Mouse (Mus musculus) hindbrain, embryonic 12.5 days (tissue): ENCODE data around the gene Gm45194. TPM values are rescaled to one million over a fixed set of nuclear protein-coding genes. Genes with fewer than 3 reads are reported as not detected.

Experiments
- ATAC-seq: fragments of 200-750 bp; cut with Nextera tagmentation; 2 replicates; pipeline ENCODE4 v1.8.0; 2017; ENCODE audit warnings: moderate TSS enrichment; ENCODE audit not compliant: low FRiP score
- H3K27ac ChIP-seq: fragments of 300-500 bp; sonication (generic); 2 replicates; pipeline ENCODE4 v1.5.1; 2016; ENCODE audit warnings: mild to moderate bottlenecking
- H3K27me3 ChIP-seq: fragments of 300-500 bp; sonication (generic); 2 replicates; pipeline ENCODE4 v1.6.1; 2016; ENCODE audit warnings: mild to moderate bottlenecking
- H3K36me3 ChIP-seq: fragments of 300-500 bp; sonication (generic); 2 replicates; pipeline ENCODE4 v1.6.1; 2016; ENCODE audit warnings: mild to moderate bottlenecking
- H3K4me1 ChIP-seq: fragments of 300-500 bp; sonication (generic); 2 replicates; pipeline ENCODE4 v1.6.1; 2016
- H3K4me2 ChIP-seq: fragments of 300-500 bp; sonication (generic); replicated peaks from 2 replicates; pipeline ENCODE4 v1.6.1; 2016; ENCODE audit warnings: mild to moderate bottlenecking
- H3K4me3 ChIP-seq: fragments of 300-500 bp; sonication (generic); 2 replicates; pipeline ENCODE4 v1.5.1; 2016; ENCODE audit warnings: mild to moderate bottlenecking
- H3K9ac ChIP-seq: fragments of 300-500 bp; sonication (generic); 2 replicates; pipeline ENCODE4 v1.6.1; 2016; ENCODE audit warnings: mild to moderate bottlenecking, moderate library complexity
- H3K9me3 ChIP-seq: fragments of 300-500 bp; sonication (generic); replicated peaks from 2 replicates; pipeline ENCODE4 v1.6.1; 2016; ENCODE audit warnings: mild to moderate bottlenecking
- WGBS: fragments of 180-500 bp; shearing (Covaris S2); methylation state at CpG from one replicate; pipeline ENCODE4 v1.1.7; 2016; 5-methylcytosine and 5-hydroxymethylcytosine counted together
- polyA plus RNA-seq: library from polyadenylated mRNA; unstranded; fragments of >200 nt; fragmentation: Nextera tagmentation; extraction: Ambion mirVana; gene quantifications from 2 replicates; pipeline ENCODE4 v1.2.1, GENCODE M21; 2016

The Gm45194 gene
- polyA plus RNA-seq, 1 experiment from 2014 or later: 0.66 TPM

- H3K4me2 ChIP-seq: no peak overlapping the region
- no peak overlapping the region for H3K4me3 ChIP-seq
- 100% methylated on average over 1 of the region's 1 CpGs for WGBS
- no peaks in the 10 kb centered on the region for H3K27me3 ChIP-seq
- H3K4me1 ChIP-seq: no peaks in the 10 kb centered on the region
- no peak overlapping the region for H3K9ac ChIP-seq
- H3K27ac ChIP-seq: no peak overlapping the region
- H3K36me3 ChIP-seq: no peaks in the 10 kb centered on the region
- ATAC-seq: no peak
- H3K9me3 ChIP-seq: no peaks in the 10 kb centered on the region
These were observed 382.4 kb downstream of the Gm45194 start for GRCm38 (mm10) chrX:112273550-112273949.

Other genes starting within 250 kb of the Gm45194 start
- gene Hdx, start 194.3 kb upstream of the Gm45194 start, polyA plus RNA-seq: 2.3 and 2.9 TPM in 2 replicates
- gene Tex16, start 119.6 kb downstream of the Gm45194 start, polyA plus RNA-seq: 0.49 and 1.4 TPM in 2 replicates